Mouse (Mus musculus) C2C12 (cell line): ENCODE data around the gene Nop9.

Experiments
- CEBPB ChIP-seq: IDR thresholded peaks from one replicate; pipeline ENCODE4 v1.6.1; 2011; ENCODE audit warnings: low read depth, mild to moderate bottlenecking, control low read depth, moderate library complexity
- CTCF ChIP-seq: IDR thresholded peaks from one replicate; pipeline ENCODE4 v1.5.1; 2011; ENCODE audit not compliant: control insufficient read depth, insufficient read depth, insufficient read length
- MAX ChIP-seq: IDR thresholded peaks from one replicate; pipeline ENCODE4 v1.6.1; 2011; ENCODE audit warnings: mild to moderate bottlenecking, control low read depth
- MYOG ChIP-seq: IDR thresholded peaks from one replicate; pipeline ENCODE4 v1.6.1; 2011; ENCODE audit not compliant: control insufficient read depth, insufficient read length; ENCODE audit errors: extremely low read depth

DNA sequence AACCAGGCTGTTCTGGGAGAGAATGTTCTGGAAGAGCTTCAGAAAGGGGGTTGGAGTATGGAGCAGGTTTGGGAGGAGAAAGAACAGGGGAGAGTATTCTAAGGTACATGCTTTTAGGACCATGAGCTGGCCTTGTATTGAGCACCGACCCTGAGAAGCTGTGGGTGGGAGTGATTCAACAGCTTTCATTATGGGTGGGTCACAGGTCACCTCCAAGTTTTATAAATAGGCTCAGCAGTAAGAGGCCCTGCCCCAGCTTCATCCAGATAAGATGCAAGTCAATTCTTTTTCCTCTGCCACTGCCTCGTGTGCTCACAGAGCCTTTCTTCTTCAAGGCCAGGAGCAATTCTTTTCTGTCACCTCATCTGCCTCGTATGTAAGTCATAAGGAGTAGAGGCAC lies 31.7 kb downstream of the Nop9 start:
- TF ChIP-seq CTCF (no peak), MYOG (no peak), MAX (no peak), CEBPB (no peak)
